Mouse (Mus musculus): ENCODE measurements around the gene Ndufa6.
"Not testable (repeated sequence)": the region's sequence is repeated elsewhere in the genome, so short reads cannot be mapped to it uniquely, and the experiment has no call there.

Gene Ndufa6

DNA sequence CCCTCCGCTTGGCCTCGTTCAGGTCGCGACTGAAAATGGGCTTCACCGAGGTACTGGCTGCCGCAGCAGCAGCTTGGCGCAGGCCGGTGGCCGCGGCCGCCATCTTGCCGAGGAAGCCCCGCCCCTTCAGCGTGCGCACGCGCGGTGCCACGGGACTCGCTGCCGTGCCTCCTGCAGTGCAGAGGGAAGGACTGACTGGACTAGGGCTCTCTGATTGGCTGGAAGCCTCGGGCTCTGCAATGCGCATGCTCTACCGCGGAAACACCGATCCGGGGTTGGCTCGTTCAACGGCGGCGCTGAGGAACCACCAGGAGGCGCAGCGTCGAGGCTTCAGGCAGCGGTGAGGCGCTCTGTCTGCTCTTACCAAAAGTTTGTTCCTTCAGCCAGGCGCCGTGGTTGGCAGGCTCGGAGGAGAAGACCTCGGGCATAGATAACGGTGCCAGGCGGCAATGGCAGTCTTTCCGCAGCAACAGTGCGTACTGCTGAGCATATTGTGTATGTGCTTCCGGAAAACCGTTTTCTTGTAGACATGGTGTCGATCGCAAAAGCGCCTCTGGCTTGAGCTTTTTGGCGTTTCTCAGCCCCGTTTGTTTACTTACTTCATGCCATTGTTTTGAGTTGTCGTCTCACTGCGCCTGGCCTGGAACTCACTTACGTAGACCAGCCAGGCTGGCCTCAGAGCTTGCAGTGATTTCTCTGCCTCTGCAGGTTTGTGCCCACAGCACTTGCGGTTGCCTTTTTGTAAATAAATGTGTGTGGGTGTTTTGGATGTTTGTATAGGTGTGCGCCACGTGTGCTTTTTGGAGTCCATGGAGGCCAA lies at the start of gene Ndufa6:
TSS of gene Ndufa6 (minus strand) at position 197 of the 820 bp plus-strand sequence.
- DNase-seq (ENCODE audit: low read depth, low spot score), result peak; percentile 100

DNA sequence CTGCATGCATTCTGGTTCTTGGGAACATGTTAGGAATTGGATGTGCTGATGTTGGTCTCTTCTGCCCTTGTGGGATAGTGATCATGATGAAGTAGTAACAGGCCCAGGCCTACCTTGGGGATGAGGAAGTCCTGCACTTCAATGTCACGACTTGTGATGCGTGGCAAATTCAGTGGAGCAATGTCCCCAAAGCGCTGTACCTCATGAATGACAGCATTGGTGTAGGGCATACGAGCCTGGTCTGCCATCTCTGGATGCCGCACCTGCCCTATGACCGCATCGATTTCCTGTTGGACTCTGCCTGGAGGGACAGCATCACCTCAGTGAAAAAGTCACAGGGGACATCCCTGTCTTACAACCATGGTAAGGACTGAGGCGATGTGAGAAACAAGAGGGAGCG lies 49.5 kb upstream of the Ndufa6 start:
- no peak for DNase-seq (ENCODE audit: low read depth, low spot score)

DNA sequence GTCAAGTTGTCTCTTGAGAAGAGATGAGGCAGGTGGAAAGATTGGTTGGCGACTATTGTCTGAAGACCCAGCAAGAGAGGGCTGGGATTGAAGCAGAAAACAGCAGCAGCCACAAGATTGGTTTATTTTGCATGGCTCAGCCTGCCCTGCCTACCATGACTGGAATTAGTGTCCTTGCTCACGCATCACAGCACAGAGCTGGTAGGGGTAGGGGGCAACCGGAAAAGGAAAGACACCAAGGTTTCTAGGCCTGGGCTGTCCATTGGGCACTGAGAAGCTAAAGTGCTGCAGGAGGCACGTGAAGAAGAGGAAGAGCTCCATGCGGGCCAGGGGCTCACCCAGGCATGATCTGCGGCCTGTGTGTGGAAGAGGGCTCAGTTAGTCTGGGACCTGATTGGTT lies 48.6 kb upstream of the Ndufa6 start:
- no peak for DNase-seq (ENCODE audit: low read depth, low spot score)

DNA sequence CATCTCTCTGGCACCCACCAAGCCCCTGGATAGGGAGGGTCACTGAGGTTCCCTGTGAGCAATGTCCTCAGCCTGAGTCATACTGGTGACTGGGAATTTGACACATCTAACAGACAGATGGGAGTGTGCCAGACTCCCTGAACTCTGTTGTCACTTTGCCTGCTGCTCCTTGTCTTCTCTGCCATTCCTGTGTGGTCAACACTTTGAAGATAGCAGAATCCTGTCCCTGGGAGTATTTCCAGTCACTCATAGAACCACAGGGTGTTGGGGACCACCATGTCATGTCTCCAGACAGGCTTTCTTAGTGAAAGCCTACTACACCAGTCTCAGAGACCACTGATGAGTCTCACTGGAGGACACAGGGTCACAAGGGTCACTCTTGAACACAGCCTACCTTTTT lies 48.0 kb upstream of the Ndufa6 start:
- no peak for DNase-seq (ENCODE audit: low read depth, low spot score)

DNA sequence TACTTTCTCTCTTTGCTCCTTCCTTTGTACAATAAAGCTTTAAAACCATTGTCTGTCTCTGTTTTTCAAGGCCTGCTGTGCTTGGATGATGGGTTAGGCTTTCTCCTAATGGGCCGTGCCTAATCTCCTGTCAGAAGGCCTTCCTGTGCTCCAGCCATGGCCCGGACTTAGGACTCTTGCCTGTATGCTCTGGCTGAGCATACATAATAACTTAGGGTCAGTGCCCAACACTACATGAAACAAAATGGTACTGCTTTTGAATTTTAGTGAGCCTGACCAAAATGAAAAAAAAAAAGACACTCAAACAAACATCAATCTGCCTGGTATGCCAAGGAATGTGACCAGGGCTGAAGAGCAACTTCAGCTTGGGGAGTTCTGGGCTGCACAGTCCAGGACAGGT lies 47.4 kb upstream of the Ndufa6 start:
- no peak for DNase-seq (ENCODE audit: low read depth, low spot score)

DNA sequence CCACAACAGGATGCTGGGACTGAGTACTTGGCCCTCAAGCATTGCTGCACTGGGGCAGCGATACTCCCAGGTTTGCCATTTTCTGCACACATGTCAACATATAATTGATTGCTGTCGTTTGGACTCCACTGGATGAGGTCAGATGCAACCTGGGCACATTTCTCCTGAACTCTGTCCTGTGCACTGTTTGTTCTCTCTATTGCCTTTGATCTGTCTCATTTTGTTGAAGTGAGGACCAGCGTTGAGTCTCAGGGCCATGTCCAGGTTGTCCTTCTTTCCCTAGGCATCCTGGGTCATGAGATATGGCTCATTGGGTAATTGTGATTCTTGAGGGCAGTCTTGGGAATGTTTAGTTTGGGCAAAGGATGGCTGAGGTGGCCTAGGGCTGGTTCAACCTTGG lies 41.8 kb upstream of the Ndufa6 start:
- DNase-seq (ENCODE audit: low read depth, low spot score), result not testable (repeated sequence)

DNA sequence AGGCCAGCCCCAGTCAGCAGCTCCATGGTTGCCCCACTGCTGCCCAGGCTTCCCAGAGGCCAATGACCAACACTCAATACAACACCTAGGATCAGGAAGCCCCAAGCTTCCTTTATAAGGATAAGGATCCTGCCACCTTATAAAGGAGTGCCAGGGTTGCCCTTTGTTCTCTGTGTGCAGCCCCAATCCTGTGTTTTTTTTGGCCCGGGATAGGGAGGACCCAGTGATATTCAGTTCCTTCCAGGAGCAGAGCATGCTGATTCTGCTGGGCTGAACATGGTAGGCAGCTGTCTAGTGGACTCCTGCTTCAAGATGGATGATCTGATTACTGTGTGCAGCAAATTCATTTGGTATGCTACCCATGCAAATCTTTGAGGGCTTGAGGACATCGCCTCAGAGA lies 39.8 kb upstream of the Ndufa6 start, which contains the start of gene Cyp2d11:
TSS of gene Cyp2d11 (minus strand) at position 101 of the 400 bp plus-strand sequence.
- not testable (repeated sequence) for DNase-seq (ENCODE audit: low read depth, low spot score)

DNA sequence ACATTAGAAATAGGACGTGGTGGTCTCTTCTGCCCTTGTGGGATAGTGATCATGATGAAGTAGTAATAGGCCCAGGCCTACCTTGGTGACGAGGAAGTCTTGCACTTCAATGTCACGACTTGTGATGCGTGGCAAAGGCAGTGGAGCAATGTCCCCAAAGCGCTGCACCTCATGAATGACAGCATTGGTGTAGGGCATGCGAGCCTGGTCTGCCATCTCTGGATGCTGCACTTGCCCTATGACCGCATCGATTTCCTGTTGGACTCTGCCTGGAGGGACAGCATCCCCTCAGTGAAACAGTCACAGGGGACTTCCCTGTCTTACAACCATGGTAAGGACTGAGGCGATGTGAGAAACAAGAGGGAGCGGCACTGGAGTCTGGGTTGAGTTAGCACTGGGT lies 35.8 kb upstream of the Ndufa6 start:
- DNase-seq (ENCODE audit: low read depth, low spot score), result not testable (repeated sequence)

DNA sequence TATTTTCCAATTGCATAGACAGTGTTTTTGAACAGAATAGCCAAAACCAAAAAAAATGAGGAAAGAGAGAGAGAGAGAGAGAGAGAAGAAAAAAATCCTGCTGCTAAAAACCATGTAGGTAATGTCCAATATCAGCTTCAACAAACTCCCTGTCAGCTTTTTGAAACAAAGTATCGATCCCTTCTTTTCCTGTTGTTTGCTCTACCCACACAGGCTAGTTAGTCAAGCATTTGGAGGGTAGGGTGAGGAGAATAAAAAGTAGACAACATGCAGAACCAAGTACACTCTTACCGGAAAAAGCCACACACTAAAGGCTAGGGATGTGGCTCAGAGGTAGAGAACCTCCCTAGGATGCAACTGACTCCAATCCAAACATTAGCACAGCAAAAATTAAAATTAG lies 31.6 kb upstream of the Ndufa6 start:
- no peak for DNase-seq (ENCODE audit: low read depth, low spot score)

DNA sequence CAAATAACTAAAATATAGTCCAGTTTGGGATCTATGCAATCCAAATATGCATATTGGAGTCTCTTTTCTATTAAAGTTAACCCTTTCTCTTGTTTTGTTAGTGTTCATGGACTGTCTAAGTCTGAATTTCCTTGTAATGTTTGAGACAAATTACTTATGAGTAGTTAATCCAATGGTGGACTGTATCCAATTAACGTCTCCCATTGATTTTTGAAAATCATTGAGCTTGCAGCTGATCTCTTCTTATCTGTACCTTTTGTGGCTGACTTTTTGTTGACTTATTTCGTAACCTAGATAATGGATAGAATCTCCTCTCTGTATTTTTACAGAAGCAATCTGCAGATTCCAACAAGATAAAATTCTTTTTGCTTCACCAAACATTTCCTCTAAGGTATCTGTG lies 28.3 kb upstream of the Ndufa6 start:
- no peak for DNase-seq (ENCODE audit: low read depth, low spot score)

DNA sequence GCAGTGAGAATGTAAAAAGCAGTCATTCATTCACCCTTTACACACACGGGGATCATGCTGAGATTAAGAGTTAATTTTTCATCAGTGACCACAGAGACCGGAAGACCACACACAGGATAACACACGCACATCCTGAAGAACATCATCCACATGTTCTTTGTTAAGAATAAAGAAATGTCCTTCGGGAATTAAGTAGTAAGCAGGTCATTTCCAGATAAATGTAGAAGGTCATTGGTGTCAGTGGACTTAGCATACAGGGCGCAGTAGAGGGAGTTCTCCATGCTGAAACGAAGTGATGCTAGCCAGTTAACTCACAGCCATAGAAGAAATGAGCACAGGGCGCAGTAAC lies 26.6 kb upstream of the Ndufa6 start:
- DNase-seq (ENCODE audit: low read depth, low spot score), result no peak

DNA sequence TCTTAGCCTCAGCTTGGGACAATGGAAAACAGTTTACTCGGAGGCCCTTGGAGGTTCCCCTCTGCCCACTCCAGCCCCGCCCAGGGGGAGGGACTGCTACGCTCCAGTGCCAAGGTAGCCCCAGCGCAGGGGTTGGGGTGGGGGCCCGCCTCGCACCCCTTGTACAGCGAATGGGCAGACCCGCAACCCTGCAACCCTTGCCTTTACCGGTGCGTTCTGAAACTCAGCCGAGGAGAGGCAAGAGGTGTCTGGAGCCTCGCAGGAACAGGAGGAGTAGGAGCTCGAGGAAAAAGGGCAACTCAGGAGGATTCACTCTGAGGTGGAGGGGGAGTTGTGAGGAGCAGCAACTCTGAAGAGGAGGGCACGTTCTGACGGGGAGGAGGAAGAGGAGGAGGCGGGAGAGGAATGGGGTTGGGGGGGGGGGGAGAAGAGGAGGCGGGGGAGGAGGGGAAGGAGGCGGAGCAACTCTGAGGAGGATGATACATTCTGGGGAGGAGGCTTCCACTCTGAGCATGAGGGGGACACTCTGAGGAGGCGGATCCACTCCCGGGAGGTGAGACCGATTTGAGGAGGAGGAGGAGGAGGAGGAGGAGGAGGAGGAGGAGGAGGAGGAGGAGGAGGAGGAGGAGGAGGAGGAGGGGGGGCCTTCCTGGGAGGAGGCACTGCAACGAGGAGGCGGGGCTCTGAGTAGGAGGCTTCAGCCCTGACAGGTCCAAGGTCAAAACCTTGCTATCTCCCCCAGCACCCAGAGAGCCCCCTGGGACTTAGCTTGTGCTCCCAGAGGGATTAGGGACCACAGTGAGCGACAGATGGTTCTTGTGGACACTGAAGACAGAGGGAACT lies 26.0 kb upstream of the Ndufa6 start, which contains the start of gene Cyp2d22:
TSS of gene Cyp2d22 (minus strand) at position 390 of the 843 bp plus-strand sequence.
- peak; percentile 84 for DNase-seq (ENCODE audit: low read depth, low spot score)

DNA sequence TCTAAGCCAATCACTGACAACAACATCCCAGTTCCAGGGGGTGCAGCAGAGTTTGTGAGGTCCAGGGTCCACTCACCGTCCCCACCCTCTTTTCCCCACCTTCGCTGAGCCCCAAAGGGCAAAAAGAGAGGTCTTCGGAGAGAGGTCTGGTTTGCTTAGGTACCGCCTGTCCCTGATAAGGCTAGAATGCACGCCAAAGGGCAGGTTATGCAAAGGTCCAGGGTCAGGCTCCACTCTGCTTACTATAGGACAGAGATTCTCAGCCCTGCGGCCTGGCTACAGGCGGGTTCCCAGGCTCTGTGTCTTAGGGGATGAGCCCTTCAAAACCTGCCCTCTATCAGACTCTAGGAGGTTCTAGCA lies 25.4 kb upstream of the Ndufa6 start:
- no peak for DNase-seq (ENCODE audit: low read depth, low spot score)

DNA sequence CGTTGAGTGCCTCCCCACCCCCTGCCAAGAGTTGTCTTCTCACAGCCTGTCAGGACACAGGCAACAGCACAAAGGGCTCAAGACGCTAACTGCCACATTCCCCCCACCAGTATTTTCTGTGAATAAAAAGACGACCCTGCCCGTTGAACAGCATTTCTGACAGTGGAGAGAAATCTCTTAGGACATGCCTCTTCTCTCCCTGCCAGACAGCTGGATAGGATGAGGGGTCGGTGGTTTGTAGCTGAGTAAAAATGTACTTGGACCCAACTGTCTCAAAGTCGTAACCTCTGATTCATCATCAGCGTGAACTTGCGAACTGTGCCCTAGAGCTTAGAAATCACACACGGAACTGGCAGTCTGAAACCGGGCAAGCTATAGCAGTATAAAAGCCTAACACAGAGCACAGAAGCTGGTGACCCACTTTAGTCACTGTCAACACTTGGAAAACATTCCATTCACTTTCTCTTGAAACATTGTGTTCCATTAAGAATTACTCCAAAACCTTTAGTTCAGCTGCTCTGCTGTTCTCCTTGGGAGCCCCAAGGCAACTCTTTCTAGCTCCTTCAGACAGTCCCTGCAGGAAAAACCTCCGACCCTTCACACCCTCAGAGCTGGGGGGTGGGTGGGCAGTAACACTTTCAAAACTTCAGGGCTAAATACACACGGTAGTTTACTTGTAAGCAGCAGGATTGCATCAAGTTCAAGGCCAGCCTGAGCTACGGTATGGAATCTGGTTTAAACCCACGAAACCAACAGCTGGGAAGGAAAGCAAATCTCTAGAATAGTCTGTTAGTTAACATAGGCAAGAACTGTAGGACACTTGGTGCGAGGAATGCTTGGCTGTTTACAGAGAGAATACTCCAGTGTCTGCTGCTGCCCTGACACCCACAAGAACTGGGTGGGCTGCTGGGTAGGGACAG lies 24.4 kb upstream of the Ndufa6 start:
- DNase-seq (ENCODE audit: low read depth, low spot score), result peak; percentile 31

DNA sequence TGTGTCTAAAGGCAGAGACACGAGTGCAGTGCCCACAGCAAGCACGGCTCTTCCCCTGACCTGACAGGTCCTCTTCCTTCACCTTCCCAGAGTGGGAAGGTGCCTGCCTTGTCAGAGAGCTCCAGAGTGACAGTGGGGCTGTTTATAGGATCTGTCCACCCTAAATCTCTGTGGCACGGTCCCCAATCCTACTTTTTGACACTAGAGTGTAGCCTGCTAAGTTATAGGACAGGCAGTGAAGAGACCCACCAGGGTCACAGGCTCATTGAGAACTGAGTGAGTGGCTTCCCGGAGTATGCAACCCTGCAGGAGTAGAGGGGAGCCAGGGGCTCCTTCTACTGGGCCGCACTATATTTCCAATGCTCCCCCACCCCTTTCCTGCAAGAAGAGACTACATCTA lies 23.6 kb upstream of the Ndufa6 start:
- no peak for DNase-seq (ENCODE audit: low read depth, low spot score)

DNA sequence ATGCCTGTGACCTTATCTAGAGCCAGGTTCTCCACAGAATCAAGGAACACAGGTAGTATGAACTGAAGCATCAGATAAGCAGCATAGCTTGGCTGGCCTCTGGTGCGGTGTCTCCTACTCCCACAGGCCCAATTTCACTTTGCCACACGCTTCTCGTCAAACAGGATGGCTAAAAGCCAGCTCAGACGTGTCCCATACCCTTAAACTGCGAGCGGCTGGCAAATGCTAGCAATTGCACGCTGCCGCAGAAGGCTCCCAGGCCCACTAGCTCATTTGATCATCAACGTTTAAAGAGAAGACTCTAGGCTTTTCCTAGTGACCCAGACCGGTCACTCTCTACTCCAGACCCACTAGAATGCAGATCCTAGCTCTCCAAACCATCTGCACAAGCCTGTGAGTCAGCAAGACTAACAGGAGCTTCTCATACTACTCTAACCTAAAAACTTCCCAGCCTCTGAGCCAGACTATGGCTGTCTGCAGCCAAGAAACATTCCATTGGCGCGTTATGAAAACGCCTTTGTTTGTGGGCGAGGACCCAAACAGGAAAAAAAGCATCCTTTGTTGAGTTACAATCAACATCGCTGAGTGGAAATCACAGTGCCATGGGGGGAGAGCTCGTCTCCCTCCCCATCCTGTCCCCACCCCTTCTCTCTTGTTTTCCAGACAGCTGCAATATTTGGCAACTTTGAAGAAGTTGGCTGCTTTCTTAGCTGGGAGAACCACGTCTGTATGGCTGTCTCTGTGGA lies 22.4 kb upstream of the Ndufa6 start:
- DNase-seq (ENCODE audit: low read depth, low spot score), result peak; percentile 93

DNA sequence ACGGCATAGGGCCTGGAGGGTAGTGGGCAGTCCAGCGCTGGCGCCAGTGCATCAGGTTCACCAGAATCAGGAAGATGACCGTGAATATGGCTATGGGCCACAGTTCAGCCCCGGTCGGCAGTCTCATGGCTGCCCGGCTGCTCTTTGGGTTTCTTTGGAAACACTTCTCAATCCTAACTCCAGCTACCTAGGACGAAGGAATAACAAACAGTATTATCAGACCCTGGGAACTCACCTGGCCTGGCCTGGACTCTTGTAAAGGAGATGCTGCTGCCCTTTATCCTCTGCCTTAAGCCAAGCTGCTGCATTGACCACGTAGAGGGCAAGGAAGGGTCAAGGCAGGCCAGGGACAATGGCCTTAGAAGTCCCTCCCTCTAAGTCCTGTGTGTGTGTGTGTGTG lies 21.7 kb upstream of the Ndufa6 start:
- DNase-seq (ENCODE audit: low read depth, low spot score), result no peak

DNA sequence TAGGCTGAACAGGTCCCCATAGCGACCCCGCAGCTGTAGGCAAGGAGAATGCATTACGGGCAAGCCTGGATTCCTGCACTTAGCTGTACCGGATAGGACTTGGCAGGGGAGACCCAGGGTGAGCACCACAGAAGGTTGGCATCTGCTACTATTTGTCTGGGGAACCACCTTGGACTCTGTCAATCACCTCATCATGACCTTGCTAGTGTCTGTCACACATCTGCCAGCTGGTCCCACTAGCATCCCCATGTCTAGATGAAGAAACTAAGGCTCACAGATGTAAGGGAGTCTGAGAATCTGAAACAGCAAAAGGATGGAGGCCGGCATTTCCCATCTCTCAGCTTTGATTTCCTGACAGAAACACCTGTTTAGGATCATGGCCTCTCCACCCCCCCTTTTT lies 20.3 kb upstream of the Ndufa6 start:
- no peak for DNase-seq (ENCODE audit: low read depth, low spot score)

DNA sequence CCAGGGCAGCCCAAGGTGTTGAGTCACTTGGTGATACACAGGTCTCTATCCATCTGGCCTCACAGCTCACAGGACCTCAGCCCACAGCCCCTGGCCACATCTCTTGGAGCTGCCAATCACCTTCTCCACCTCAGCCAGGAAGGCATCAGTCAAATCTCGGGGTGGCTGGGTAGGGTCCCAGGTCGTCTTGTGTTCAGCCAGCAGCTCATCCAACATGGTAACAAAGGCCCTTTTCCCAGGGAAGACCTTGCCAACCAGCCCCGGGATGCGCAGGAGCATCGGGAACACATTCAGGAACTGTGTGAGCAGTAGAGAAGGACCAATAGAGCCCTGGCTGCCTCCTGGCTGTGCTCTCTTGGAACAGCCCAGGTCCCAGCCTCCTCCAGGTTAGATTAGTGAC lies 18.9 kb upstream of the Ndufa6 start:
- DNase-seq (ENCODE audit: low read depth, low spot score), result no peak

DNA sequence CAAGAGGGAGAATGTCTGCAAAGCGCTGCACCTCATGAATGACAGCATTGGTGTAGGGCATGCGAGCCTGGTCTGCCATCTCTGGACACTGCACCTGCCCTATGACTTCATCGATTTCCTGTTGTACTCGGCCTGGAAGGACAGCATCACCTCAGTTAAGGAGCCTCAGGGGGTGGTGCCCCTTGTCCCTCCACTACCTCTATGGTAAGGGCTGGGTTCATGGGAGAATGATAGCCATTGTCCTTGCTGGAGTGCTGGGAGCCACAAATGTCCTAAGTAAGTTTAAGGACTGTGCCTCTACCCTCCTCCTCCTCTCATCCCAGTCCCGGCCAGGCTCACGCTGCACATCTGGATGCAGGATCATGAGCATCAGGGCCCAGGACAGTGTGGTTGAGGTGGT lies 18.3 kb upstream of the Ndufa6 start:
- DNase-seq (ENCODE audit: low read depth, low spot score), result no peak

DNA sequence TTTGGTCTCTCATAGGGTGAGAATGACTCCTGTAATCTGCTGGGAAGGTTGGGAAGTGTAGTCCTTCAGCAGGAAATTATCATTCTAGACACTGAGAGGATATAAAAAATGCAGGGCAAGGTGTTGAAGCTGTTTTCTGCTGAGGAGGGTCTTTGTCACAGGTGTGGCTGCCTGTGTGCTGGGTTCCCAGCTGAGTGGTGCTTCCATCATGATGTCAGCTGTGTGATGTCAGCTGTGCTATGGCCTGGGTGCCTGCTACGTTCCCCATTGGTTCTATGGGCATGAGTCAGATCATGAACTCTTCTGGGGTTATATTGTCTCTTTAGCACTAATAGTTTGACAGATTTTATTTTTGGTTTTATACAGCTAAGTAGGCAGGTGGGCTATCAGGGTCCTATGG lies 14.7 kb upstream of the Ndufa6 start:
- DNase-seq (ENCODE audit: low read depth, low spot score), result no peak

Data from brain, adult 2 months (tissue).